14 mouse cellular contexts compared by ENCODE assay signal in genomic region chr1:71898198-71898597, GRCm38 (mm10).
A peak's percentile ranks its signal among the peaks of the same experiment; 100 is the strongest.
DNase-seq lines count a peak whose midpoint lies in the region; ATAC-seq lines count a peak whose summit lies in the region.
"Had no signal": no experiment of that assay in that cellular context is flagged by ENCODE, and none has a peak within 500 bp of the region (broad histone marks: within the 10 kb centered on the region; RNA-seq: fewer than 3 reads in every experiment).

No protein-coding gene starts in this region.

- no peak overlapping the region for H3K9ac ChIP-seq in midbrain, embryonic 15.5 days
- H3K9ac ChIP-seq in midbrain, embryonic 14.5 days (replicated peaks; ENCODE audit: low read length): no peak overlapping the region
- H3K9ac ChIP-seq: limb, embryonic 13.5 days had no signal

- H3K9me3 ChIP-seq in midbrain, embryonic 15.5 days: no peaks in the 10 kb centered on the region
- H3K9me3 ChIP-seq in midbrain, embryonic 14.5 days (ENCODE audit: control insufficient read depth, low read length): no peaks in the 10 kb centered on the region
- H3K9me3 ChIP-seq: limb, embryonic 13.5 days; midbrain, embryonic 10.5 days had no signal

- 0 out of 2 replicates have a peak, but pooled peaks have one; percentile 37 for ATAC-seq in midbrain, embryonic 15.5 days (replicated peaks)
- ATAC-seq in midbrain, embryonic 14.5 days (ENCODE audit: low FRiP score, low TSS enrichment): no peak

- no peak overlapping the region for H3K27ac ChIP-seq in midbrain, embryonic 15.5 days
- H3K27ac ChIP-seq in midbrain, embryonic 14.5 days (replicated peaks; ENCODE audit: low read depth, low read length): no peak overlapping the region
- H3K27ac ChIP-seq: midbrain, embryonic 10.5 days had no signal

- intact Hi-C loops in left cerebral cortex, postnatal 36 days (cut with DNase I): no loop called here

- no peaks in the 10 kb centered on the region for H3K36me3 ChIP-seq in midbrain, embryonic 15.5 days (replicated peaks)
- no peaks in the 10 kb centered on the region for H3K36me3 ChIP-seq in midbrain, embryonic 14.5 days (ENCODE audit: control insufficient read depth, insufficient read depth, low read length)
- H3K36me3 ChIP-seq: limb, embryonic 13.5 days; midbrain, embryonic 10.5 days had no signal

- peaks cover 4% of the 10 kb centered on the region; the same call in 1 of the 2 replicates for H3K4me1 ChIP-seq in midbrain, embryonic 15.5 days
- H3K4me1 ChIP-seq in midbrain, embryonic 14.5 days (ENCODE audit: control insufficient read depth, insufficient read depth, low read length): no peaks in the 10 kb centered on the region
- H3K4me1 ChIP-seq: midbrain, embryonic 10.5 days had no signal

- no peak overlapping the region for H3K4me2 ChIP-seq in midbrain, embryonic 15.5 days
- no peak overlapping the region for H3K4me2 ChIP-seq in midbrain, embryonic 14.5 days (ENCODE audit: low read length)
- H3K4me2 ChIP-seq: limb, embryonic 13.5 days had no signal

- H3K4me3 ChIP-seq in midbrain, embryonic 15.5 days: no peak overlapping the region
- H3K4me3 ChIP-seq in midbrain, embryonic 14.5 days (replicated peaks; ENCODE audit: low read depth, low read length): no peak overlapping the region
- H3K4me3 ChIP-seq: limb, embryonic 13.5 days; midbrain, embryonic 10.5 days had no signal

- 80% methylated on average over 6 of the region's 6 CpGs for WGBS in midbrain, embryonic 15.5 days
- 89% methylated on average over 6 of the region's 6 CpGs for WGBS in midbrain, embryonic 14.5 days

- no peaks in the 10 kb centered on the region for H3K27me3 ChIP-seq in midbrain, embryonic 15.5 days (replicated peaks)
- no peaks in the 10 kb centered on the region for H3K27me3 ChIP-seq in midbrain, embryonic 14.5 days (ENCODE audit: control insufficient read depth, insufficient read depth, low read length)
- H3K27me3 ChIP-seq: limb, embryonic 13.5 days had no signal

- DNase-seq in gastrocnemius, postnatal 10 days: peak; percentile 8
- no peak for DNase-seq in gastrocnemius, adult 8-10 months (ENCODE audit: low spot score in 2 of 2)
- no peak for DNase-seq in midbrain, embryonic 14.5 days
- DNase-seq in left cerebral cortex, postnatal 36 days (ENCODE audit: low spot score in 2 of 2): peak; percentile 24 to 26
- no peak for DNase-seq in spleen, postnatal 36 days (ENCODE audit: low spot score in 2 of 2)
- DNase-seq in spleen, postnatal 4 days (ENCODE audit: low spot score in 2 of 2): no peak
- DNase-seq: adrenal gland, postnatal 36 days; cerebellum, adult 11-12 months; embryo, embryonic 11 days; kidney, postnatal 10 days; thymus, adult 18-20 months had no signal

Comparison
In these comparisons a context has a peak if more than half of its experiments do, and no peak if none do; other contexts are left out.
1. DNase-seq: peak in gastrocnemius, postnatal 10 days (single experiment) and left cerebral cortex, postnatal 36 days (2 of 2); none in gastrocnemius, adult 8-10 months (0 of 2), midbrain, embryonic 14.5 days (single experiment), spleen, postnatal 36 days (0 of 2) and spleen, postnatal 4 days (0 of 2).